Mouse (Mus musculus) heart, postnatal 10 days (tissue): ENCODE measurements around the gene Bptf. TPM values are rescaled to one million over a fixed set of nuclear protein-coding genes. Genes with fewer than 3 reads are reported as not detected.
A peak's percentile ranks its signal among the peaks of the same experiment; 100 is the strongest.
"Not testable (repeated sequence)": the region's sequence is repeated elsewhere in the genome, so short reads cannot be mapped to it uniquely, and the experiment has no call there.

Experiments
- DNase-seq, 2 experiments: peaks; one replicate each; pipeline ENCODE4 v3.0.0; 2021
- intact Hi-C: fragments of 180-260 bp; cut with DNase I; formaldehyde crosslinking; loops from one replicate; pipeline ENCODE4 v1.15.1; 2025
- total RNA-seq, 2 experiments: library from RNA; stranded (reverse); gene quantifications; 2 replicates each; pipeline ENCODE4 v1.2.3; 2021

Bptf gene
- total RNA-seq, 2 experiments from 2014 or later: 35.5 to 40.9 TPM

GRCm38 (mm10) chr11:106999151-106999948, 132.6 kb downstream of the Bptf start, which contains the start of gene Kpna2:
TSS of gene Kpna2 (minus strand) at chr11:106999541.
- peak; percentile 93 to 94 for DNase-seq
- intact Hi-C loops: loop anchor here (5.0 kb wide), 1 partner anchor 133 kb away; the partner anchor contains the start of gene Bptf

DNA sequence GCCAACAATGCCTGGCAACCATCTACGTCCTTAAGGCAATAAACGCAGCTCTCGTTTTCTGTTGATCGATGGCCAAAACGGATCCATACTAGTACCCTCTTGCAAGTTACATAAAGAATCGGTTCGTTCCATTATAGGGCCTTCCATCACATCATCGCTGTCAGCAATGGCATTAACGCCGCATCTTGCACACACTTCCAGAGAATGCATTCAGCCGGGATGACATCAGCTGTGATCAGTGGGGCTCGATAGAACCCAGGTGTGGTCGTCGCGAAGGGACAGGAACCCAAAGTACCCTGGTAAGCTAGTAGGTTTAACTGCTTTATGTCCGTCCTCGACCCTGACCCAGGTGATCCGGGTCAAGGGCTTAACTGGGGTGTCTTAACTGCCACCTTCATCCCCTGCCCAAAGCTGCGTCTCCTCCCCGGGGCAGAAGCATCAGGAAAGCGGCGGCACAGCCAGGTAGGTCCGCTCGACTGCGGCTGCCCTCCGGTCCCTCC, 133.2 kb downstream of the Bptf start:
- intact Hi-C loops: loop anchor here (5.0 kb wide), 1 partner anchor 134 kb away; the partner anchor contains the start of gene Bptf
- DNase-seq: peak in 1 of 2 experiments; percentile 35

DNA sequence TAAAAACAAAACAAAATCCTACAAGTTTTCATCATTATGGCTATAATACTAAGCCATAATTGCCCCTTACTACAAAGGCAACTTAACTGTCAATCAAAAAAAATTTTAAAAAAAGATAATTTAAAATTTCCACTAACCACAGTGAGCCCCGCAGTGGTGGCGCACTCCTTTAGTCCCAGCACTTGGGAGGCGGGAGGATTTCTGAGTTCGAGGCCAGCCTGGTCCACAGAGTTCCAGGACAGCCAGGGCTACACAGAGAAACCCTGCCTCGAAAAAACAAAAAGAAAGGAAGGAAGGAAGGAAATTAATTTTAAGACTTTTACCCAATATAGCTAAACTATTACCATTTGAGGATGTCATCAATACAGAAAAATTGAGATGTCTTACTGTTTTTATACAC, 134.0 kb downstream of the Bptf start:
- DNase-seq: no peak
- intact Hi-C loops: loop anchor here (5.0 kb wide), 1 partner anchor 134 kb away; the partner anchor contains the start of gene Bptf

DNA sequence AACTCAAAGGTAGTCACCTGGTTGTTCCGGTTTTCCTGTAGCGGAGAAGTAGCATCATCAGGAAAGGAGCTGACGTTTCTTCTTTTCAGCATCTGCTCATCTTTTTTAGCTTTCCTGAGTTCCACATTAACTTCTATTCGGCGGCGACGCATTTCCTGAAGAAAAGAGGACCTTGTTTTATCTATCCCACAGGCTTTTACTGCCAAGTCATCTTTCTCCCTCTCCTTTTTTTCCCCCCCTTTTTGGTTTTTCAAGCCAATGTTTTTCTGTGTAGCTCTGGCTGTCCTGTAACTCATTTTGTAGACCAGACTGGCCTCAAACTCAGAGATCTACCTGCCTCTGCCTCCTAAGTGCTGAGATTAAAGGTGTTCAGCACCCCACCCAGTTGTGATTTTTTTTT, 135.4 kb downstream of the Bptf start:
- intact Hi-C loops: loop anchor here (5.0 kb wide), 1 partner anchor 136 kb away; the partner anchor contains the start of gene Bptf
- DNase-seq: not testable (repeated sequence)

DNA sequence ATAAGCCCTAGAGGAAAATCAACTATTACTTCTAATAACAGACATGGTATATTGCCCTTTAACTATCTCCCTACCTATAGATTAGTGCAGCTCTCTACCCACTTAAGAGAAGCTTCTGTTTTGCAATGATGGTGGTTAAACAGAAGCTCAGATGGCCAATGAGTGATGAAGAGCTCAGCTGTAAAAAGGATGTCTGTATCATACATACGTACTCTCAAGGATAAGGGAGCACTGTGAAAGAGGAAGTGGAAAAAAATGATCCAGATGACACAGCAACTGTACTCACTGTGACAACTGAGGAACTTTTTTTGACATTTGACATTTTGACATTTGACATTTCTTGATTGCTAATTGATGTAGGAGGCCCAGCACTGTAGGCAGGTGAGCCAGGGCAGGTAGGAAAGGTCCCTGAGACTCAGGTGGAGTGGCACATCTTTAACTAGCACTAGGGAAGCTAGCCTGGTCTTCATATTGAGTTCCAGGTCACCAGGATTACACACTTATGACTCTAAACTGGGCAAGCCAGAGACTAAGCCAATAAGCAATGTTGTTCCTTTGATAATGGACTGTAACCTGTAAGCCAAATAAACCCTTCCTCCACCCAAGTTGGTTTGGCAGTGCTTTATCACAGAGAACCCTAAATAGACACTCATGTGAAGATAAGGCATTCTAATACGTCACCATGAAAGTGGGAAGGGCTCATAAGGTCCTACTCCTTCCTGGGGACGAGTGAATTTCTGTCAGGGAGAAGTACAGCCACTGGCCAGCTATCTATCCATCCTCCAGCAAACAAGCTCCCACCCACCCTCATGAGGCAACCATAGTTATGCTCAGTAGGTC, 137.5 kb downstream of the Bptf start:
- peak; percentile 60 to 74 for DNase-seq
- intact Hi-C loops: loop anchor here (5.0 kb wide), 1 partner anchor 138 kb away; the partner anchor contains the start of gene Bptf

- intact Hi-C loops: no loop called here
- DNase-seq: no peak
Measured at GRCm38 (mm10) chr11:106987384-106987783, 144.5 kb downstream of the Bptf start.

- intact Hi-C loops, DNase-seq: not testable (repeated sequence)
Measured at GRCm38 (mm10) chr11:106985979-106986604, 145.8 kb downstream of the Bptf start.

Other genes with a start within 250 kb of the Bptf start
- 10 to 100 TPM; 38.8 to 46.9 TPM for gene Smurf2, start 211.4 kb downstream of the Bptf start, total RNA-seq
- gene Kpna2, start 132.6 kb downstream of the Bptf start, total RNA-seq: 100 to 1,000 TPM; 104 to 112 TPM
- 1 to 10 TPM; 3.2 to 3.8 TPM for gene 1810010H24Rik, start 106.4 kb downstream of the Bptf start, total RNA-seq
- 10 to 100 TPM; 21.7 to 24.9 TPM for gene Nol11, start 57.3 kb upstream of the Bptf start, total RNA-seq